In genomic region chr12:40082453-40083238, GRCm38 (mm10) we compare ENCODE assay signal across 8 mouse cellular contexts. TPM values are rescaled to one million over a fixed set of nuclear protein-coding genes. Genes with fewer than 3 reads are reported as not detected.
DNase-seq lines count a peak whose midpoint lies in the region; ATAC-seq and TF ChIP-seq lines count a peak whose summit lies in the region.

No protein-coding gene starts in this region.

- no peak for DNase-seq in gastrocnemius, adult 2 months
- DNase-seq in gastrocnemius, postnatal 4 days (ENCODE audit: low spot score in 2 of 2): no peak
- peak; percentile 43 for DNase-seq in forebrain, postnatal 0 days
- DNase-seq in right cerebral cortex, postnatal 10 days (ENCODE audit: low spot score in 2 of 2): no peak
- DNase-seq in urinary bladder, postnatal 10 days (ENCODE audit: low spot score): no peak

- no peak overlapping the region for H3K4me2 ChIP-seq in neural tube, embryonic 12.5 days (replicated peaks)
- no peak overlapping the region for H3K4me2 ChIP-seq in neural tube, embryonic 15.5 days
- no peak overlapping the region for H3K4me2 ChIP-seq in forebrain, postnatal 0 days (ENCODE audit: low read depth)
- no peak overlapping the region for H3K4me2 ChIP-seq in stomach, embryonic 16.5 days (ENCODE audit: low read depth, low read length)

- no peak overlapping the region for H3K9ac ChIP-seq in neural tube, embryonic 12.5 days
- H3K9ac ChIP-seq in neural tube, embryonic 15.5 days (replicated peaks): no peak overlapping the region
- H3K9ac ChIP-seq in forebrain, postnatal 0 days: no peak overlapping the region
- H3K9ac ChIP-seq in stomach, embryonic 16.5 days (ENCODE audit: low read length): no peak overlapping the region

- no peaks in the 10 kb centered on the region for H3K27me3 ChIP-seq in neural tube, embryonic 12.5 days (replicated peaks)
- H3K27me3 ChIP-seq in neural tube, embryonic 15.5 days (replicated peaks): no peaks in the 10 kb centered on the region
- no peaks in the 10 kb centered on the region for H3K27me3 ChIP-seq in forebrain, postnatal 0 days (ENCODE audit: insufficient read depth, low read length)
- H3K27me3 ChIP-seq in stomach, embryonic 16.5 days (ENCODE audit: control insufficient read depth, insufficient read depth, low read length): no peaks in the 10 kb centered on the region

- no peaks in the 10 kb centered on the region for H3K36me3 ChIP-seq in neural tube, embryonic 12.5 days
- H3K36me3 ChIP-seq in neural tube, embryonic 15.5 days: no peaks in the 10 kb centered on the region
- no peaks in the 10 kb centered on the region for H3K36me3 ChIP-seq in forebrain, postnatal 0 days (ENCODE audit: insufficient read depth)
- no peaks in the 10 kb centered on the region for H3K36me3 ChIP-seq in stomach, embryonic 16.5 days (ENCODE audit: control insufficient read depth, insufficient read depth, low read length)

- 49% methylated on average over 5 of the region's 6 CpGs for WGBS in neural tube, embryonic 12.5 days
- 49% methylated on average over 6 of the region's 6 CpGs for WGBS in neural tube, embryonic 15.5 days
- 44% methylated on average over 6 of the region's 6 CpGs for WGBS in forebrain, postnatal 0 days
- 35% methylated on average over 5 of the region's 6 CpGs for WGBS in stomach, embryonic 16.5 days

- no peak overlapping the region for H3K27ac ChIP-seq in gastrocnemius, adult 2 months
- H3K27ac ChIP-seq in neural tube, embryonic 12.5 days: no peak overlapping the region
- H3K27ac ChIP-seq in neural tube, embryonic 15.5 days (replicated peaks): no peak overlapping the region
- no peak overlapping the region for H3K27ac ChIP-seq in forebrain, postnatal 0 days (ENCODE audit: low read depth, low read length)
- H3K27ac ChIP-seq in stomach, embryonic 16.5 days (ENCODE audit: low read length): no peak overlapping the region

- H3K4me1 ChIP-seq in neural tube, embryonic 12.5 days: no peaks in the 10 kb centered on the region
- H3K4me1 ChIP-seq in neural tube, embryonic 15.5 days: no peaks in the 10 kb centered on the region
- no peaks in the 10 kb centered on the region for H3K4me1 ChIP-seq in forebrain, postnatal 0 days (ENCODE audit: insufficient read depth)
- no peaks in the 10 kb centered on the region for H3K4me1 ChIP-seq in stomach, embryonic 16.5 days (ENCODE audit: control insufficient read depth, insufficient read depth, low read length)

- no peaks in the 10 kb centered on the region for H3K9me3 ChIP-seq in neural tube, embryonic 12.5 days
- H3K9me3 ChIP-seq in neural tube, embryonic 15.5 days (replicated peaks): no peaks in the 10 kb centered on the region
- H3K9me3 ChIP-seq in forebrain, postnatal 0 days (ENCODE audit: low read length): no peaks in the 10 kb centered on the region
- H3K9me3 ChIP-seq in stomach, embryonic 16.5 days (replicated peaks; ENCODE audit: control insufficient read depth, low read length): no peaks in the 10 kb centered on the region

- 0 out of 2 replicates have a peak, but pooled peaks have one; percentile 41 for ATAC-seq in neural tube, embryonic 12.5 days (ENCODE audit: low FRiP score, low read depth)
- ATAC-seq in neural tube, embryonic 15.5 days (ENCODE audit: low FRiP score): no peak; the same call in 1 of the 2 replicates
- ATAC-seq in forebrain, postnatal 0 days: 0 out of 2 replicates have a peak, but pooled peaks have one; percentile 36
- ATAC-seq in stomach, embryonic 16.5 days (ENCODE audit: insufficient read depth, low FRiP score): peak; percentile 44; the same call in 1 of the 2 replicates

- peak; percentile 87 for TF ChIP-seq CTCF in gastrocnemius, adult 2 months (IDR thresholded peaks at IDR 0.05)
- TF ChIP-seq CTCF in forebrain, postnatal 0 days (IDR thresholded peaks at IDR 0.05; ENCODE audit: low read depth): peak; percentile 69

- H3K4me3 ChIP-seq in gastrocnemius, adult 2 months: no peak overlapping the region
- no peak overlapping the region for H3K4me3 ChIP-seq in neural tube, embryonic 12.5 days
- H3K4me3 ChIP-seq in neural tube, embryonic 15.5 days (replicated peaks): no peak overlapping the region
- H3K4me3 ChIP-seq in forebrain, postnatal 0 days (ENCODE audit: low read depth, low read length): no peak overlapping the region
- H3K4me3 ChIP-seq in stomach, embryonic 16.5 days (replicated peaks; ENCODE audit: low read length): no peak overlapping the region

- intact Hi-C loops in gastrocnemius, adult 2 months (cut with DNase I): loop anchor here (2.0 to 5.0 kb wide), 2 partner anchors 82 to 740 kb away; no protein-coding TSS in a partner anchor

RNA-seq across cellular contexts. Expression of gene Arl4a, which starts 44.8 kb away (rescaled TPM):
- 10 to 100 TPM; 24.4 to 26.9 TPM for total RNA-seq in gastrocnemius, adult 2 months (2021)
- total RNA-seq in gastrocnemius, postnatal 4 days (2021): 10 to 100 TPM; 30.2 to 31.2 TPM
- polyA plus RNA-seq in neural tube, embryonic 12.5 days (2016; fragmentation: Nextera tagmentation; extraction: Ambion mirVana): 113 and 126 TPM in 2 replicates
- 106 and 113 TPM in 2 replicates for polyA plus RNA-seq in neural tube, embryonic 15.5 days (2015; fragmentation: Nextera tagmentation; extraction: Ambion mirVana)
- 108 and 111 TPM in 2 replicates for total RNA-seq in forebrain, postnatal 0 days (2014; rRNA removed)
- 125 and 128 TPM in 2 replicates for polyA plus RNA-seq in forebrain, postnatal 0 days (2015; fragmentation: Nextera tagmentation; extraction: Ambion mirVana)
- 39.3 and 49.3 TPM in 2 replicates for polyA plus RNA-seq in stomach, embryonic 16.5 days (2015; fragmentation: Nextera tagmentation; extraction: Ambion mirVana)

RNA-seq across cellular contexts. Expression of gene Scin, which starts 51.4 kb away (rescaled TPM):
- total RNA-seq in gastrocnemius, adult 2 months (2021): 1 to 10 TPM in 1 of 2 experiments, under 1 TPM in 1; 0.92 to 1.0 TPM
- under 1 TPM; 0.34 to 0.49 TPM for total RNA-seq in gastrocnemius, postnatal 4 days (2021)
- 0.29 and 0.82 TPM in 2 replicates for polyA plus RNA-seq in neural tube, embryonic 12.5 days (2016; fragmentation: Nextera tagmentation; extraction: Ambion mirVana)
- 0.47 and 8.4 TPM in 2 replicates for polyA plus RNA-seq in neural tube, embryonic 15.5 days (2015; fragmentation: Nextera tagmentation; extraction: Ambion mirVana)
- total RNA-seq in forebrain, postnatal 0 days (2014; rRNA removed): 0.71 TPM in 1 of 2 replicates, not detected in the other
- polyA plus RNA-seq in forebrain, postnatal 0 days (2015; fragmentation: Nextera tagmentation; extraction: Ambion mirVana): 0.06 and 0.08 TPM in 2 replicates
- 7.5 and 9.6 TPM in 2 replicates for polyA plus RNA-seq in stomach, embryonic 16.5 days (2015; fragmentation: Nextera tagmentation; extraction: Ambion mirVana)
